Mouse (Mus musculus): ENCODE data around the gene Nrxn3.

- no peak for TF ChIP-seq EP300 (IDR thresholded peaks at IDR 0.05; ENCODE audit: low read depth)
- TF ChIP-seq CTCF (IDR thresholded peaks at IDR 0.05; ENCODE audit: low read depth), result no peak
Measured at GRCm38 (mm10) chr12:89742326-89742725, 1019.6 kb downstream of the Nrxn3 start.

All from liver, postnatal 0 days (tissue).